Mouse (Mus musculus): ENCODE measurements around the gene Pkd1. TPM values are rescaled to one million over a fixed set of nuclear protein-coding genes. Genes with fewer than 3 reads are reported as not detected.

Pkd1 gene
- total and polyA plus RNA-seq, 3 experiments: 2.8 to 13.4 (median 8.3) TPM

DNA sequence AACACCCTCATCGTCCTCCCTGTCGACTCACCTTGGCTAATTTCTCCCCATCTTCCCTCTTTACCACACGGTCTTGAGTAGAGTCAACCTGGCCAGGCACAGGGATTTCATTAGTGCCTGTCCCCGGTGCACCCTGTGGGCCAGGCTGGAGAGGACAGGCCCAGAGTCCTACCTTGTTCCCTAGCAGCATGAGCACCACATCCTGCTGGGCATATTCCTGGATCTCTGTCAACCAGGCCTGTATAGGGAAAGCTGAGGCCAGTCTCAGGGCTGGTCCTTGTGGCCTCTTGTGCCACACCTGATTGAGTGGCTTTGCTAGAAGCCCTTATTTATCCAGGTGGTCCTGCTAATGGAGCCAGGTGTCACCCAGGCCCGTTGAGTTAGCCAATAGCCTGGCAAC, 19.8 kb upstream of the Pkd1 start:
- Histone ChIP-seq H3K9ac (ENCODE audit: insufficient read depth, low read depth) (peak overlapping the region; percentile 98), H3K27ac (ENCODE audit: insufficient read depth, low read depth) (peak overlapping the region; percentile 56), H3K4me3 (replicated peaks in 1 of 3; ENCODE audit: low read depth in 2 of 3, low read length in 2 of 3, poor library complexity in 1 of 3) (peak overlapping the region; percentile 65 to 91 (median 74)), H3K9me3 (replicated peaks; ENCODE audit: low read length) (no peaks in the 10 kb centered on the region), H3K79me2 (replicated peaks; ENCODE audit: control insufficient read depth, extremely low read depth, insufficient read depth, poor library complexity, severe bottlenecking) (peaks cover 45% of the 10 kb centered on the region), H3K4me1 (ENCODE audit: control insufficient read depth in 1 of 2, insufficient read depth in 2 of 2) (peaks cover 34 to 60% of the 10 kb centered on the region in 2 experiments), H3K36me3 (replicated peaks in 1 of 2; ENCODE audit: control insufficient read depth in 1 of 2, insufficient read depth in 1 of 2, low read length in 1 of 2) (peaks cover 26 to 43% of the 10 kb centered on the region in 2 experiments), H3K4me2 (ENCODE audit: insufficient read depth, low read depth, poor library complexity, severe bottlenecking) (peak overlapping the region; percentile 89), H3K27me3 (replicated peaks) (no peaks in the 10 kb centered on the region)
- no peak for DNase-seq (ENCODE audit: extremely low read depth)
- dilution Hi-C loops (cut with MboI; ENCODE audit: extremely low pct_ligation_motif_present, extremely low pct_unique_long_range_greater_than_20kb, low sequenced_read_pairs): no loop called here
- in situ Hi-C loops (cut with MboI; ENCODE audit: low pct_ligation_motif_present, low pct_unique_long_range_greater_than_20kb, low sequenced_read_pairs): loop anchor here (5.0 kb wide), 2 partner anchors 53 to 142 kb away; partner anchors contain the start of gene Mlst8
- TF ChIP-seq POLR2A (IDR thresholded peaks at IDR 0.05; ENCODE audit: low read depth, low read length) (peak; percentile 65; the same call in 1 of the 2 replicates), RAD21 (IDR thresholded peaks at IDR 0.05; ENCODE audit: low read depth, low read length) (no peak), KAT2A (IDR thresholded peaks at IDR 0.05; ENCODE audit: insufficient replicate concordance, low read length) (no peak), SIN3A (IDR thresholded peaks at IDR 0.05; ENCODE audit: low read length) (peak; percentile 30; the same call in 1 of the 2 replicates), CHD2 (IDR thresholded peaks at IDR 0.05; ENCODE audit: low read length) (no peak), ZNF384 (IDR thresholded peaks at IDR 0.05; ENCODE audit: low read depth, low read length) (no peak), MAZ (IDR thresholded peaks at IDR 0.05; ENCODE audit: low read depth, low read length) (no peak), TCF12 (IDR thresholded peaks at IDR 0.05; ENCODE audit: low read depth, low read length) (0 out of 2 replicates have a peak, but pooled peaks have one; percentile 30), ZC3H11A (IDR thresholded peaks at IDR 0.05; ENCODE audit: low read depth, low read length) (no peak), CTCF (conservative IDR thresholded peaks at IDR 0.05 in 1 of 2, IDR thresholded peaks at IDR 0.05 in 1 of 2; ENCODE audit: low read depth in 2 of 2, low read length in 2 of 2) (no peak), MYC (IDR thresholded peaks at IDR 0.05; ENCODE audit: low read depth, low read length) (0 out of 2 replicates have a peak, but pooled peaks have one; percentile 23), NELFE (IDR thresholded peaks at IDR 0.05; ENCODE audit: low read depth, low read length) (no peak), IRF4 (IDR thresholded peaks at IDR 0.05; ENCODE audit: low read depth, low read length) (no peak), HCFC1 (IDR thresholded peaks at IDR 0.05; ENCODE audit: low read depth, low read length) (peak; percentile 7; the same call in 1 of the 2 replicates), MXI1 (IDR thresholded peaks at IDR 0.05; ENCODE audit: low read depth, low read length) (no peak), MEF2A (IDR thresholded peaks at IDR 0.05; ENCODE audit: borderline replicate concordance, low read depth, low read length) (0 out of 2 replicates have a peak, but pooled peaks have one; percentile 5), ZKSCAN1 (IDR thresholded peaks at IDR 0.05; ENCODE audit: borderline replicate concordance, low read depth, low read length) (no peak)

DNA sequence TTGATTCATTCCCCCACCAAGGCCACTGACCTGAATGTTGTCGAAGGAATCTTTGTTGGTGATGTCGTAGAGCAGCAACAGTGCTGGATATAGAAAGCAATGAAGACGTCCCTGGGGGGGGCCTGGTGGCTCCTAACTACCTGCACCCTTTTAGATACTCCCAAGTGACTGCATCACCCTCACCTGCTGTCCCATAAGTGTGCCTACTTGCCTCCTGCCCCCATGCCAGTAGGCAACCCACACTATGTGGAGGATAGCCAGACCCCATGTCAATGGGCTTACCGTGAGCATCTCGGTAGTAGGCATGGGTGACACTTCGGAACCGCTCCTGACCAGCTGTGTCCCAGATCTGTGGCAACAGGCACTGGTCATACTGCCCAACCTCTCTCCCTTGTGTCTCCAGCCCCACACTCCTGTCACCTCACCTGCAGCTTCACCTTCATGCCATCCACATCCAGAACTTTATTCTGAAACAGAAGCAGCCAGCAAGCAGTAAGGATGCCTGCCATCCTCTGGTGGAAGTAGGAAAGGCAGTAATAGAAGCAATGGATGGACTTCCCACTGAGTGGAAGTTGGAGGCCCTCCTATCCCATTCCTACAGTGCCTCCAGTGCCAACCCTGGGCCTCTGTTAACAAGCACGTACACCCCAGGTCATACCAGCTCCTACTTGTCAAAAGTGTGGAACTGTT, 19.1 kb upstream of the Pkd1 start:
- in situ Hi-C loops (cut with MboI; ENCODE audit: low pct_ligation_motif_present, low pct_unique_long_range_greater_than_20kb, low sequenced_read_pairs) (loop anchor here (5.0 kb wide), 2 partner anchors 53 to 142 kb away; partner anchors contain the start of gene Mlst8), dilution Hi-C loops (cut with MboI; ENCODE audit: extremely low pct_ligation_motif_present, extremely low pct_unique_long_range_greater_than_20kb, low sequenced_read_pairs) (no loop called here)
- Histone ChIP-seq H3K79me2 (replicated peaks; ENCODE audit: control insufficient read depth, extremely low read depth, insufficient read depth, poor library complexity, severe bottlenecking) (peaks cover 38% of the 10 kb centered on the region), H3K27me3 (replicated peaks) (no peaks in the 10 kb centered on the region), H3K36me3 (replicated peaks in 1 of 2; ENCODE audit: control insufficient read depth in 1 of 2, insufficient read depth in 1 of 2, low read length in 1 of 2) (peaks cover 26 to 37% of the 10 kb centered on the region in 2 experiments), H3K4me3 (replicated peaks in 1 of 3; ENCODE audit: low read depth in 2 of 3, low read length in 2 of 3, poor library complexity in 1 of 3) (peak overlapping the region; percentile 65 to 91 (median 74)), H3K9ac (ENCODE audit: insufficient read depth, low read depth) (peak overlapping the region; percentile 98), H3K27ac (ENCODE audit: insufficient read depth, low read depth) (peak overlapping the region; percentile 56; the same call in 1 of the 2 replicates), H3K9me3 (replicated peaks; ENCODE audit: low read length) (no peaks in the 10 kb centered on the region), H3K4me1 (ENCODE audit: control insufficient read depth in 1 of 2, insufficient read depth in 2 of 2) (peaks cover 34 to 53% of the 10 kb centered on the region in 2 experiments), H3K4me2 (ENCODE audit: insufficient read depth, low read depth, poor library complexity, severe bottlenecking) (peak overlapping the region; percentile 89)
- peak; percentile 60 for DNase-seq (ENCODE audit: extremely low read depth)
- TF ChIP-seq ZMIZ1 (IDR thresholded peaks at IDR 0.05; ENCODE audit: low read depth, low read length) (peak; percentile 10; the same call in 1 of the 2 replicates), JUND (conservative IDR thresholded peaks at IDR 0.05; ENCODE audit: low read depth, low read length) (no peak), ELF1 (IDR thresholded peaks at IDR 0.05; ENCODE audit: low read depth, low read length) (no peak), CHD1 (IDR thresholded peaks at IDR 0.05; ENCODE audit: low read depth, low read length) (no peak), E2F4 (IDR thresholded peaks at IDR 0.05; ENCODE audit: insufficient replicate concordance, low read depth, low read length) (no peak), CHD2 (IDR thresholded peaks at IDR 0.05; ENCODE audit: low read length) (peak; percentile 24; the same call in 1 of the 2 replicates), MEF2A (IDR thresholded peaks at IDR 0.05; ENCODE audit: borderline replicate concordance, low read depth, low read length) (no peak), SIN3A (IDR thresholded peaks at IDR 0.05; ENCODE audit: low read length) (peak; percentile 37), ZKSCAN1 (IDR thresholded peaks at IDR 0.05; ENCODE audit: borderline replicate concordance, low read depth, low read length) (no peak), EP300 (IDR thresholded peaks at IDR 0.05; ENCODE audit: low read length) (peak; percentile 10; the same call in 1 of the 2 replicates), KAT2A (IDR thresholded peaks at IDR 0.05; ENCODE audit: insufficient replicate concordance, low read length) (0 out of 2 replicates have a peak, but pooled peaks have one; percentile 38), POLR2A (IDR thresholded peaks at IDR 0.05; ENCODE audit: low read depth, low read length) (peak; percentile 74), USF2 (conservative IDR thresholded peaks at IDR 0.05; ENCODE audit: low read depth, low read length) (no peak), TCF12 (IDR thresholded peaks at IDR 0.05; ENCODE audit: low read depth, low read length) (no peak), MAX (IDR thresholded peaks at IDR 0.05; ENCODE audit: low read length) (no peak; the same call in 1 of the 2 replicates), MAZ (IDR thresholded peaks at IDR 0.05; ENCODE audit: low read depth, low read length) (no peak), JUN (IDR thresholded peaks at IDR 0.05; ENCODE audit: insufficient read depth, low read depth, low read length) (no peak), MXI1 (IDR thresholded peaks at IDR 0.05; ENCODE audit: low read depth, low read length) (no peak; the same call in 1 of the 2 replicates), ZNF384 (IDR thresholded peaks at IDR 0.05; ENCODE audit: low read depth, low read length) (no peak), RCOR1 (conservative IDR thresholded peaks at IDR 0.05; ENCODE audit: low read depth, low read length) (0 out of 2 replicates have a peak, but pooled peaks have one; percentile 18), ZC3H11A (IDR thresholded peaks at IDR 0.05; ENCODE audit: low read depth, low read length) (no peak), CTCF (conservative IDR thresholded peaks at IDR 0.05 in 1 of 2, IDR thresholded peaks at IDR 0.05 in 1 of 2; ENCODE audit: low read depth in 2 of 2, low read length in 2 of 2) (peak in 1 of 2 experiments; percentile 27; a peak in 1 of 4 replicates)
